Mouse (Mus musculus): ENCODE results near the gene Tmem274. TPM values are rescaled to one million over a fixed set of nuclear protein-coding genes. Genes with fewer than 3 reads are reported as not detected.
A peak's percentile ranks its signal among the peaks of the same experiment; 100 is the strongest.
"Not testable (repeated sequence)": the region's sequence is repeated elsewhere in the genome, so short reads cannot be mapped to it uniquely, and the experiment has no call there.

The Tmem274 gene
- polyA plus RNA-seq, 1 experiment from 2014 or later, result 0.83 TPM

DNA sequence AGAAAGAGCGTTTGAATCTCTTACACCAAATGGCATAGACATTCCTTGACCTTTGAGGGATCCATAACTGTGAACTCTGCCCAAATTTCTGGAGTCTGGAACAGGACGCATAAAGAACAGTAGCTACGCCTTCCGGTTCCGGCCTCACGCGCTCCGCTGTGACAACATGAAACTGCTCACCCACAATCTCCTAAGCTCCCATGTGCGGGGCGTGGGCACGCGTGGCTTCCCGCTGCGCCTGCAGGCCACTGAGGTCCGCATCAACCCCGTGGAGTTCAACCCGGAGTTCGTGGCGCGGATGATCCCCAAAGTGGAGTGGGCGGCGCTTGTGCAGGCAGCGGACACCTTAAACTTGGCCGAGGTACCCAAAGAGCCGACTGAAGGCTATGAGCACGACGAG is 20.0 kb upstream of the Tmem274 start:
- not testable (repeated sequence) for H3K4me1 ChIP-seq; H3K9me3 ChIP-seq (replicated peaks); H3K4me3 ChIP-seq; DNase-seq (ENCODE audit: low spot score); H3K27me3 ChIP-seq (ENCODE audit: low read depth, poor library complexity, severe bottlenecking); H3K27ac ChIP-seq; H3K36me3 ChIP-seq
- WGBS, result 86% methylated on average over 27 of the region's 27 CpGs

DNA sequence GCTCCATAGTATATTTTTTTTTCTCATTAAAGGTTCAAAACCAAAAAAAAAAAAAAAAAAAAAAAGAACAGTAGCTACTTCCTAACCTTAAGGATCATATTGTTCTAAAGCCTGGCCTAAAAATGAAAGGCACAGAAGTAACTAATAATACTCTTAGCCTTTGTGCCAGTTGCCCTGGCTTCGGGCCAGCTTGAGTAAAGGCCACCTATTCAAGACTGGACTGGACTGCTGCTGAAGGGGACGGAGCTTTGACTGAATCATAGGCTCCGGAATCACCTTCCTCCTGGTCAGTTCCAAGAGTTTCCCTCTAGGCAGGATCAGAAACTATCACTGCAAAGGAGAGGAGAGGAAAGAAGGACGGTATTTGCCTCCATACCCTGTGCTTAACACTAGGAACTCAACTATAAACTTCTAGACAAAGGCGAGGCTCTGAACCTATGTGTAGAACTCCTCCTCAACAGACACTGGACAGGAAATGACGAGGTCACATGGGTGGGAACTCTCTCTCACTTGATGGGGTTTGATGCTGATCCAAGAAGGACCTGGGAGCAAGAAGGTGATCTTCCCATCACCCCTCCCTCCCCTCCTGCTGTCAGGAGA is 19.2 kb upstream of the Tmem274 start:
- no peaks in the 10 kb centered on the region for H3K9me3 ChIP-seq (replicated peaks)
- H3K36me3 ChIP-seq, result no peaks in the 10 kb centered on the region
- DNase-seq (ENCODE audit: low spot score), result no peak
- H3K27me3 ChIP-seq (ENCODE audit: low read depth, poor library complexity, severe bottlenecking), result no peaks in the 10 kb centered on the region
- no peak overlapping the region for H3K4me3 ChIP-seq
- no peaks in the 10 kb centered on the region for H3K4me1 ChIP-seq
- 88% methylated on average over 6 of the region's 6 CpGs for WGBS
- no peak overlapping the region for H3K27ac ChIP-seq

DNA sequence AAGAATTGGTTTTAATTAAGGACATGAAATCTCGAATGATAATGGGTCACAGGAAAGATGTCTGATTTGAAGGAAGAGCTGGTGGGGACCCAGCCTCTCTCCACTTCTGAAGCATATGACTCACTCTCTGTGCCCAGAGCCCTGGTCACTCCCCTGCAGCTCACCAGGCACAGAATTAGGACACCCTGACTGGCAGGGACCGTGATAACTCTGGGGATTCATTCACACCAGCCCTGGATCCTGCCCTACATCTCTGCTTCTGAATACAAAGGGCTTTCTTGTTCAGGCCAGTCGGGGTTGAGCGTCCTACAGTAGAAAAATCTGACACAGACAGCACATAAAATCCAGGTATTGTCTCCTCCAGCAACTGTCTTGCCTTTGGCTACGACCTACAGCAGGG is 18.7 kb upstream of the Tmem274 start:
- Histone ChIP-seq H3K27me3 (ENCODE audit: low read depth, poor library complexity, severe bottlenecking) (no peaks in the 10 kb centered on the region), H3K4me1 (no peaks in the 10 kb centered on the region), H3K27ac (no peak overlapping the region), H3K36me3 (no peaks in the 10 kb centered on the region), H3K9me3 (replicated peaks) (no peaks in the 10 kb centered on the region), H3K4me3 (no peak overlapping the region)
- 74% methylated on average over 5 of the region's 5 CpGs for WGBS
- DNase-seq (ENCODE audit: low spot score), result no peak

DNA sequence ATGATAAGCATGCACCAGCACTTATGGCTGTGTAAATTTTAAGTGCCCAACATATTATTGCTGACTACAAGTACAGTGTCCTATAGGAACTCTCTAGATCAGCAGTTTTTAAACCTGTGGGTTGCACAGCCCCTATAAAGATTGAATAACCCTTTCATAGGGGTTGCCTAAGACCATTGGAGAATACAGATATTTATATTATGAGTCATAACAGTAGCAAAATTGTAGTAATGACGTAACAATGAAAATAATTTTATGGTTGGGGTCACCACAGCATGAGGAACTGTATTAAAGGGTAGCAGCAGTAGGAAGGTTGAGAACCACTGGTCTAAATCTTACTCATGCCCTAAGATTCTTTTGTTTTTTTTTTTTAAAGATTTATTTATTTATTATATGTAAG is 17.8 kb upstream of the Tmem274 start:
- 89% methylated on average over 1 of the region's 1 CpGs for WGBS
- no peak overlapping the region for H3K4me3 ChIP-seq
- H3K27ac ChIP-seq, result no peak overlapping the region
- H3K36me3 ChIP-seq, result no peaks in the 10 kb centered on the region
- no peaks in the 10 kb centered on the region for H3K9me3 ChIP-seq (replicated peaks)
- DNase-seq (ENCODE audit: low spot score), result no peak
- H3K27me3 ChIP-seq (ENCODE audit: low read depth, poor library complexity, severe bottlenecking), result no peaks in the 10 kb centered on the region
- no peaks in the 10 kb centered on the region for H3K4me1 ChIP-seq

DNA sequence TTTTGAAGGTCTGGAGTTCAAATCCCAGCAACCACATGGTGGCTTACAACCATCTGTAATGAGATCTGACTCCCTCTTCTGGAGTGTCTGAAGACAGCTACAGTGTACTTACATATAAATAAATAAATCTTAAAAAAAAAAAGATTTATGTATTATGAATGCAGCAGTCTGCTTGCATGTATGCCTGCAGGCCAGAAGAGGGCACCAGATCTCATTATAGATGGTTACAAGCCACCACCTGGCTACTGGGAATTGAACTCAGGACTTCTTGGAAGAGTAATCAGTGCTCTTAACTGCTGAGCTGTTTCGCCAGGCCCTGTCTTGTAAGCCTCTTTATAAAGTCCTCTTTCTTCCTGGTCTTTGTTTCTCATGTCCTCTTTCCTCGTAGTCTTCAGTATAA is 16.7 kb upstream of the Tmem274 start:
- 91% methylated on average over 2 of the region's 2 CpGs for WGBS
- not testable (repeated sequence) for H3K27ac ChIP-seq; DNase-seq (ENCODE audit: low spot score); H3K9me3 ChIP-seq (replicated peaks); H3K4me3 ChIP-seq; H3K4me1 ChIP-seq; H3K36me3 ChIP-seq; H3K27me3 ChIP-seq (ENCODE audit: low read depth, poor library complexity, severe bottlenecking)

DNA sequence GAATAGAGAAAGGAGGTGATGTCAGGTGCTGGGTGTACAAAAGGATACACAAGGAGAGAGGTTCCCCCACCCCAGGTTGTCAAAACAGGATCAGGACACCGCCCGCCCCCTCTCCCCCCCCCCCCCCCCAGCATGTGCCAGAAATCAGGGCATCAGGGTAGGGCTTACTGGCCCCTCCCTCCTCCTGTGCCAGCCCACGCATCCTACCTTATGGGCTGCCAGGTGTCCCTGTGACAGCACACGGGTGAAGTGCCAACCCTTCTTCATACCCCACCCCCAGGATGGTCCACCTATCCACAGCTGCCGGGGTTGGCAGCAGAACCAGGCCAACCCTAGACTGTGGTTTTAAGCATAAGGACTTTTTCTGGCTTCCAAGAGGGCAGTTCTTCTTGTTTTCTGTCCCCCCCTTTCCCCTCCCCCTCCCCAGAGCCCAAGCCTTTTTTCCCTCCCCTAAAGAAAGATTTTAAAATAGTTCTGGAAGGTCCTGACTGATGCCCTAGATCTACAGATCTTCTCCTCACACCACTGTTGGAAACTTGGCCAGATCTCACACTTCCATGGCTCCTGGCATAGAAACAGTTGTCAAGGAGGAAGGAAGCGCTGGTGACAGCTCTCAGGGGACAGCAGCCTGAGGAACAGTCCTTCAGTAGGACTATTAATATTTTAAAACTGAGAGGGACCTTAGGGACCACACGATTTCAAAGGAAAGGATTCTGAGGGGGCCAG is 15.4 kb upstream of the Tmem274 start:
- no peak for DNase-seq (ENCODE audit: low spot score)
- no peak overlapping the region for H3K4me3 ChIP-seq
- 78% methylated on average over 6 of the region's 7 CpGs for WGBS

DNA sequence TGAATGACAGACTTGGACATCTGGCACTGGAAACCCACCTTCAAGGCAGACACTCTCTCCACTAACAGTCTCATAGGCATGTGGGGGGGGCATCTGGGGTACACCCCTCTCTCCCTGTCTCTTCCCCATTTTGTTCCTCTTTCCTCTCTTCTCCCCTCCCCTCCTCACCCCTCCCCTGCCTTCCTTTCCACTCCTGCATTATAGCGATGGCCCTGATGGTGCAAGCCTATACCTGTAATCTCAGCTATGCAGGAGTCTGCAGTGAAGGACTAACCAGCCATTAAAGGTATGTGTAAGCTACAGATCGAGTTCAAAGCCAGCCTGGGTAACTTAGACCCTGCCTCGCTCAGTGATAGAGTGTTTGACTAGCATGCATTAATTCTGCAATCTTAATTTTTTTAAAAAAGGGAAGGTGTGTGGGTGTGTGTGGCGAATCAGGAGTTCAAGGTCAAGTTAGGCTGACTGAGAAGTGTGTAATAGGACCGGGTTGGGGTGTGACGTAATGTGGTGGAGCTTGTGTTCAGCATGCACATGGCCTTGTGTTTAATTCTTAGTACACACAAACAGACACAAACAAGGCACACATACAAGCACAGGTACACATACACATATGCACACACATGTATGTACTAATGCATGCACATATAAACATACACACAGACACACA is 14.7 kb upstream of the Tmem274 start:
- Histone ChIP-seq H3K27me3 (ENCODE audit: low read depth, poor library complexity, severe bottlenecking) (no peaks in the 10 kb centered on the region), H3K9me3 (replicated peaks) (no peaks in the 10 kb centered on the region), H3K27ac (no peak overlapping the region), H3K4me1 (no peaks in the 10 kb centered on the region), H3K36me3 (peaks cover 5% of the 10 kb centered on the region; the same call in 1 of the 2 replicates), H3K4me3 (no peak overlapping the region)
- DNase-seq (ENCODE audit: low spot score), result no peak
- WGBS, result 82% methylated on average over 6 of the region's 6 CpGs

More for the DNA sequence above, 15.4 kb upstream of the Tmem274 start:
- no peaks in the 10 kb centered on the region for H3K9me3 ChIP-seq (replicated peaks)
- no peak overlapping the region for H3K27ac ChIP-seq
- H3K4me1 ChIP-seq, result no peaks in the 10 kb centered on the region
- no peaks in the 10 kb centered on the region for H3K27me3 ChIP-seq (ENCODE audit: low read depth, poor library complexity, severe bottlenecking)
- H3K36me3 ChIP-seq, result 0 out of 2 replicates have a peak, but pooled peaks cover 2% of the 10 kb centered on the region

DNA sequence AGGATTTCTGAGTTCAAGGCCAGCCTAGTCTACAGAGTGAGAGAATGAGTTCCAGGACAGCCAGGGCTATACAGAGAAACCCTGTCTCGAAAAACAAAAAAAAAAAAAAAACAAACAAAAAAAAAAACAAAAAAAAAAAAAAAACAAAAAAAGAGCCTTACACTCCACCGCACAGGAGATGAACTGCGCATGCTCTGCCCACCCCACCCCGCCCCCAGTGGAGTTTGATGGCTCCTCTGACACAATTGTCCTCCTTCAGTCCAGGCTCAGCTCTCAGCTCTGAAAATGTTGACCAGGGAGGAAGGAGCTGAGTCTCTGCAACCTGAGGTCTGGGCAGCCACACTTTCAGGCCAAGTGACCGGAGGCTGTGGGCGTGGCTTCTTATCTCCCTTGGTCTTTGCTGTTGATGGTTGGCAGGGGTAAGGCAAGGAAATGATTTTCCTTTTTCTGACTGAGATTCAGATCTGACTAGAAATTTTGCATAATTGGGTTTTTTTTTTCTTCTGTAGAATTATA is 13.7 kb upstream of the Tmem274 start:
- WGBS, result 77% methylated on average over 6 of the region's 6 CpGs
- Histone ChIP-seq H3K4me1 (no peaks in the 10 kb centered on the region), H3K9me3 (replicated peaks) (no peaks in the 10 kb centered on the region), H3K4me3 (no peak overlapping the region), H3K27me3 (ENCODE audit: low read depth, poor library complexity, severe bottlenecking) (no peaks in the 10 kb centered on the region), H3K27ac (no peak overlapping the region), H3K36me3 (peaks cover 14% of the 10 kb centered on the region)
- DNase-seq (ENCODE audit: low spot score), result no peak

DNA sequence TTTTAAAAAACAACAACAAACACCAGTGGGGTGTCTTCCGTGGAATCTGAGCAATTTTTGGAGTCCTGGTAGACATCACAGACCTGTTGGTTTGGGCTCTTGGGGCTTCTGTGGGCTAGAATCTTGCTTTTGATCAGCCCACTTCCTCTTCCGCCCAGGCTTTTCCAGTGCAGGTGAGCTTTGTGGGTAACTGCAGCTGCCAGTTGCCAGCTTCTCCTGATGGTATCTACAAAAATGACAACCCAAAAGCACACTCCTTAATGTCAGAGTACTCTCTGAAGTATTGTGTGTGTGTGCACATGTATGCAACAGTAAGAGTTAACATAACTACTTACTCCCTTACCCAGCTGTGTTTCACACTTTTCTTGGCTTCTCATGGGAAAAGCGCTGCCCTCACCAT is 7.6 kb upstream of the Tmem274 start:
- DNase-seq (ENCODE audit: low spot score), result no peak
- peaks cover 64% of the 10 kb centered on the region for H3K36me3 ChIP-seq
- 94% methylated on average over 3 of the region's 3 CpGs for WGBS

DNA sequence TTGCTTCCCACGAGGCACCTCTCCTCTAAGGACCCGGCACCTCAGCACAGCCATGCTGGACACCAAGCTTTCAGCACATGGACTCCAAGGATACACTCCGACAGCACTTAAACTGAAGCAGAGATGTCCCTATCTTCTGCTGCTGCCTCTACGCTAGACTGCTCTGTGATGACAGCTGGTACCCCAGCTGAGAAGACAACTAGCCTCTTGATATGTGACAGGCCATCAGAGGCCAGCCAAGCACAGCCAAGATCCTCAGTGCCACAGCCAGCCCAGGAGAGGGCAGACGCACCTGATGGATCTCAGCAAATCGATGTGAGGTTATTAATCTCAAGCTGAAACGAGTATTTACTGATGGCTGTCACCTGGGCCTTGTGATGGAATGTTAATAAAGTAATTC is 2.1 kb upstream of the Tmem274 start:
- Histone ChIP-seq H3K36me3 (peaks cover 41% of the 10 kb centered on the region), H3K27ac (no peak overlapping the region), H3K9me3 (replicated peaks) (no peaks in the 10 kb centered on the region), H3K27me3 (ENCODE audit: low read depth, poor library complexity, severe bottlenecking) (no peaks in the 10 kb centered on the region), H3K4me1 (no peaks in the 10 kb centered on the region), H3K4me3 (no peak overlapping the region)
- no peak for DNase-seq (ENCODE audit: low spot score)
- 84% methylated on average over 7 of the region's 7 CpGs for WGBS

More for the DNA sequence above, 7.6 kb upstream of the Tmem274 start:
- Histone ChIP-seq H3K9me3 (replicated peaks) (no peaks in the 10 kb centered on the region), H3K27ac (no peak overlapping the region), H3K27me3 (ENCODE audit: low read depth, poor library complexity, severe bottlenecking) (no peaks in the 10 kb centered on the region), H3K4me3 (no peak overlapping the region), H3K4me1 (no peaks in the 10 kb centered on the region)

DNA sequence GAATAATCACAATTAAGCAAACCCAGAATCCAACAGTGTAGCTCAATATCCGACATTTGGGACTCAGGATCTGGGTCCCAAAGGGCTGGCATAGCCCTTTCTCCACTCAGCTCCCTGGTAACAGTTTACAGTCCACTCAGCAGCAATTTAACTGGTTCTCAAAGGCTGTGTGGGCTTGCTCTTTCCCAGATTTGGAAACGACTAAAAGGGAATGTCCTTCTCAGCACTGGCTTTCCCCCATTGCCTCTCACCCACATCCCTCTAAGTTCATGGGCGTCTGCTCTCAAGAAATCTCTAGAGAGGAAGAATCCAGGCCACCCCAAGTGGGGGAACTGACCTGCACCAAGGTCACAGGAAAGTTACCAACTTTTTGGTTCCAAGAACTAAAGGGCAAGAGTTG is 7.4 kb downstream of the Tmem274 start:
- no peak for DNase-seq (ENCODE audit: low spot score)
- peaks cover 20% of the 10 kb centered on the region for H3K4me1 ChIP-seq
- H3K27ac ChIP-seq, result peak overlapping the region; percentile 88
- H3K9me3 ChIP-seq (replicated peaks), result no peaks in the 10 kb centered on the region
- WGBS, result 58% methylated on average over 3 of the region's 3 CpGs
- peak overlapping the region; percentile 72 for H3K4me3 ChIP-seq
- H3K36me3 ChIP-seq, result peaks cover 29% of the 10 kb centered on the region
- H3K27me3 ChIP-seq (ENCODE audit: low read depth, poor library complexity, severe bottlenecking), result no peaks in the 10 kb centered on the region

DNA sequence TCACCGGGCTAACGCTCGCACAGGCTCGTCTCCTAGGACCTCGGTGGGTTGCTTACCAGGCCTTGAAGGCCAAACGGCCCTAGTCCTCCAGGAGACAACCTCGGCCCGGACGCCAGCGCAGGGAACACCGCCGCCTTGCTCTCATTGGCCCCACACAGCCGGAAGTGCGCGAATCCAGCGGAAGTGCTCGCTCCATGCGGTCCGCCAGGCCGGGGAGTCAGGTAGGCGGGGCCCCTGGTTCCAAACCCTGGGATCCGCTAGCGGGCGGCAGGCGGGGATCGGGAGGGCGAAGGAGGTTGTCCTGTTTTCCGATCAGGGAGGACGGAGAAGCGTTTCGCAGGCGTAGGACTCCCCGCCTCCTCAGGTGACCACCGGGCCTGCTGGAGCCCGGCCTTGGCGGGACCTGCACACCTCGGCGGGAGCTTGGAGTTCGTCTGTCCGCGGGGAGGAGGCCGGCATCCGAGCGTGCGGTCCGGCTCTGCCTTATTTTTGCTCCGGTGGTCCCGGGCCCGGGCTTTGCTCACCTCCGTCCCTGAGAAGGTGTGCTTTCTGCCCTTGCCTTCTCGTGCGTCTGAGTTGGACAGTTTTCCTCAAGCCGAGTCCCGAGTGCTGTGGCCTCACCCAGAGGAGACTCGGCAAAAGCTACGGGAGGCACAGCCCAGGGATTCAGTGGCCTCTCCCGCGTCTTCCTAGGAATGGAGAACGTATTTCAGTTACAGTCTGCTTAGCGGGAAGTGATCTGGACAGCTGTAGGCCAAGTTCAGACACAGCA is 8.1 kb downstream of the Tmem274 start, which contains the start of the genes Nmnat1 and Lzic:
Gene Nmnat1 (minus strand): TSS at position 150 of the 772 bp plus-strand sequence.
Gene Lzic (plus strand): TSS at position 177 of the 772 bp plus-strand sequence.
- peaks cover 20% of the 10 kb centered on the region for H3K4me1 ChIP-seq
- peak within 1 kb of the TSS; percentile 88 for H3K27ac ChIP-seq
- H3K27me3 ChIP-seq (ENCODE audit: low read depth, poor library complexity, severe bottlenecking), result no peaks in the 10 kb centered on the region
- H3K4me3 ChIP-seq, result peak within 1 kb of the TSS; percentile 72
- peaks cover 36% of the 10 kb centered on the region for H3K36me3 ChIP-seq
- under 1% methylated on average over 60 of the region's 60 CpGs for WGBS
- H3K9me3 ChIP-seq (replicated peaks), result no peaks in the 10 kb centered on the region
- DNase-seq (ENCODE audit: low spot score), result peak; percentile 99
